Mouse (Mus musculus) small intestine, adult 2 months (tissue): ENCODE measurements at regions not wholly inside any gene's neighbourhood (a gene's known extent, or its start where the extent isn't known, plus 50 kb on each side); places are given as distances from the start of the nearest gene placed in this dataset.

Experiments
- H3K27ac ChIP-seq: fragments of 200-500 bp; 2 replicates; pipeline ENCODE4 v1.5.1; 2012; ENCODE audit warnings: low read depth, low read length, control low read depth, inconsistent platforms; ENCODE audit not compliant: insufficient read depth
- H3K27me3 ChIP-seq: fragments of 200-500 bp; 2 replicates; pipeline ENCODE4 v1.6.1; 2012; ENCODE audit warnings: mild to moderate bottlenecking, moderate library complexity, low read length, inconsistent platforms; ENCODE audit not compliant: control insufficient read depth, insufficient read depth
- H3K36me3 ChIP-seq: fragments of 200-500 bp; 2 replicates; pipeline ENCODE4 v1.6.1; 2012; ENCODE audit warnings: mild to moderate bottlenecking, low read length, control low read depth, inconsistent platforms; ENCODE audit not compliant: control insufficient read depth, insufficient read depth
- H3K4me1 ChIP-seq: fragments of 200-500 bp; 2 replicates; pipeline ENCODE4 v1.6.1; 2012; ENCODE audit warnings: low read length, inconsistent platforms, mixed read lengths; ENCODE audit not compliant: control insufficient read depth, insufficient read depth, insufficient read length
- H3K4me3 ChIP-seq: fragments of 200-500 bp; 2 replicates; pipeline ENCODE4 v1.5.1; 2012; ENCODE audit warnings: low read depth, mild to moderate bottlenecking, control low read depth, inconsistent platforms, low read length, moderate library complexity
- CTCF ChIP-seq: fragments of 200-500 bp; IDR thresholded peaks from 2 replicates; pipeline ENCODE4 v1.5.1; 2012; ENCODE audit warnings: low read depth, mild to moderate bottlenecking, control low read depth, inconsistent platforms, low read length, moderate library complexity, mixed read lengths; ENCODE audit not compliant: insufficient replicate concordance, insufficient read length; ENCODE audit errors: extremely low read depth
- POLR2A ChIP-seq: fragments of 200-500 bp; IDR thresholded peaks from 2 replicates; pipeline ENCODE4 v1.6.1; 2012; ENCODE audit warnings: low read depth, mild to moderate bottlenecking, control low read depth, inconsistent platforms, low read length, moderate library complexity
- WGBS: fragments of 180-500 bp; shearing (Covaris S2); methylation state at CpG from one replicate; pipeline ENCODE4 v1.1.7; 2018; 5-methylcytosine and 5-hydroxymethylcytosine counted together

DNA sequence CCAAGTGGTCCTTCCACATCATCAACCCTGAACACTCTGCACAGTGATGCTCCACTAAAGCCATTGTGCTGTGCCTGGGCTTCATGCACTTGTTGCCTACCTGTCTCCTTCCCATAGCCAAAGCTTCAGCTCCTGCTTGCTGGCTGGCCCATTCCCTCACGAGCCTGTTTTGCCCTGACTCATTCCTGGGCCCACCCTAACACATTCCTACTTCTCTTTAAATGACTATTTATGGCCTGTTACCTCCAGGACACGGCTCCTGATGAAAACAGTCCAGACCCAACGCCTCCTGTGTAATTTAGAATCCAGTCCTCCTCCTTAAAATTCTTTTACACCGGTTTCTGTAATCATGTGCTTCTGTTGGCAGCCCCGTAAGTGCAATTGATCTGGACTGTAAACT lies 175.1 kb upstream of the Tnp1 start:
- Histone ChIP-seq H3K27ac (no peak overlapping the region), H3K4me1 (no peaks in the 10 kb centered on the region), H3K36me3 (no peaks in the 10 kb centered on the region), H3K4me3 (no peak overlapping the region), H3K27me3 (no peaks in the 10 kb centered on the region)
- no peak for TF ChIP-seq CTCF
- TF ChIP-seq POLR2A = no peak
- WGBS = 59% methylated on average over 5 of the region's 5 CpGs

DNA sequence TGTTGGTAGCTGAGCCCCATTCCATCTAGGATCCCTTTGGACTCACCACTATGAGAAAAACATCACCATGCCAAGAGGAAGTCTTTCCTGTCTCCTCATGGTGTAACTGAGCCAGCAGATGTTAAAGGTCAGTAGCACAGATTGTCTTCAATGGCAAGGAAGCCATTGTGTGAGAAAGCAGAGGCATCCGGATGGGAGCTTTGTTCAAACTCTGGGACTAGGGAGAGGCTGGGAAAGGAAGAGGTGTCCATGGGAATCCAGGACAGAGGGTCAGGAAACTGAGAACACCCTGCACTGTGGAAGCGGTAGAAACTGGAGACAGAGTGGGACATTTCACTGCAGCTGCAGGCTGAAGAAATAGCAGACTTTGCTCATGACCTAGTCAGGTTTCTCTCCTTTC lies 173.1 kb upstream of the Tnp1 start:
- TF ChIP-seq CTCF (no peak), POLR2A (no peak)
- 74% methylated on average over 2 of the region's 2 CpGs for WGBS
- no peaks in the 10 kb centered on the region for H3K4me1 ChIP-seq
- H3K27me3 ChIP-seq = no peaks in the 10 kb centered on the region
- no peak overlapping the region for H3K27ac ChIP-seq
- H3K36me3 ChIP-seq = no peaks in the 10 kb centered on the region
- no peak overlapping the region for H3K4me3 ChIP-seq

DNA sequence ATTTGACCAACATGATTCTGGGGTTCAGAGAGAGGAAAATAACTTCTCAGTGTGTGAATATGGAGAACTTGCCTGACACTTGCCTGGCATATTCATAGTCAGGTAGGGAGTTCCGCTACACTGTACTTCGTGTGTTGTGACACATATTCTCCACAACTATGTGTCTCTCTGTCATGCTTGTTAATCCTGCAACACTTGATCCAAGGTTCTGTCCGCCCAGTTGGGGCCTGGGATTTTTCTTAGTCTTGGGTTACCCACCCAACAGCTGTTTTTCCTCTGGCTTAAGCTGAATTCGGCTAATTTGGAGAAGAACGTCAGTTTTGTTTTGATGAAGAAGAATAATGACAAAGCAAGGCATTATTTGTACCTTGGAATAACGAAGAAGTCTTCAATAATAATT lies 168.8 kb upstream of the Tnp1 start:
- 74% methylated on average over 6 of the region's 6 CpGs for WGBS
- H3K27ac ChIP-seq = no peak overlapping the region
- no peak overlapping the region for H3K4me3 ChIP-seq
- H3K36me3 ChIP-seq = no peaks in the 10 kb centered on the region
- TF ChIP-seq CTCF = no peak
- TF ChIP-seq POLR2A = no peak
- no peaks in the 10 kb centered on the region for H3K4me1 ChIP-seq
- H3K27me3 ChIP-seq = no peaks in the 10 kb centered on the region

DNA sequence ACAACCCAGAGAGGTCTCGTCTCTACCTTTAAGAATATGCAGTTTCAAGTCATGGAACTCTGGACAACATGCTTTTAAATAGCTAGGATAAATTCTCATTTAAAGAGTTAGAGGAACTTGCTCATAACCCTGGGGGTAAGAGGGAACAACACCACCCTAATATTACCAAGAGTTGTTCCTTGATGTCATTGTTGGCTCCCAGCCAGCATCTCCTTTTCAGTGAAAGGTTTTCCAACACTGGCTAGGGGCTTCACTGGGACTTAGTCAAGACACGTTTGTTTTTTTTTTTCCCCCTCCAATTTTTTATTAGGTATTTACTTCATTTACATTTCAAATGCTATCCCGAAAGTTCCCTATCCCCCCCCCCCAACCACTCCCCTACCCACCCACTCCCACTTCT lies 163.1 kb upstream of the Tnp1 start:
- no peaks in the 10 kb centered on the region for H3K27me3 ChIP-seq
- H3K4me1 ChIP-seq = no peaks in the 10 kb centered on the region
- H3K36me3 ChIP-seq = no peaks in the 10 kb centered on the region
- 80% methylated on average over 3 of the region's 3 CpGs for WGBS
- TF ChIP-seq POLR2A (no peak), CTCF (no peak)
- no peak overlapping the region for H3K4me3 ChIP-seq
- H3K27ac ChIP-seq = no peak overlapping the region

DNA sequence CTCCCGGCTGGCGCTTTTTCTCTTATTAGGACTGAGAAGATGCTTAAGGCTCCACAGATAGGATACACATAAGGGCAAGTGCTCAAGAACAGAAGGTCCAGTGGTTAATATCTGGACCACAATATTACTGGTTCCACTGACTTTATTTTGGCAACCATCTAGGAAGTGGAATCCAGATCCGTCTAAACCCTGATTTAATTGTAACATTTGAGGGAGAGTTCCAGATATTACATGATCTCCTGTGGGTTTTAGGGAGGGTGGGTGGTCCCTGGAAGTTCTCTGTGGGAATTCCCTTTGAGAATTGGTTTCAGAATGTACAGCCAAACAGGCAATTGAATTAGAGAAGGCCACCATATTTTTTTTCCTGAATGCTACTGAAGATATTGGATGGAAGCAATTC lies 161.4 kb upstream of the Tnp1 start:
- 89% methylated on average over 3 of the region's 3 CpGs for WGBS
- Histone ChIP-seq H3K4me1 (no peaks in the 10 kb centered on the region), H3K4me3 (no peak overlapping the region), H3K27me3 (no peaks in the 10 kb centered on the region), H3K36me3 (no peaks in the 10 kb centered on the region), H3K27ac (no peak overlapping the region)
- no peak for TF ChIP-seq POLR2A
- TF ChIP-seq CTCF = no peak

DNA sequence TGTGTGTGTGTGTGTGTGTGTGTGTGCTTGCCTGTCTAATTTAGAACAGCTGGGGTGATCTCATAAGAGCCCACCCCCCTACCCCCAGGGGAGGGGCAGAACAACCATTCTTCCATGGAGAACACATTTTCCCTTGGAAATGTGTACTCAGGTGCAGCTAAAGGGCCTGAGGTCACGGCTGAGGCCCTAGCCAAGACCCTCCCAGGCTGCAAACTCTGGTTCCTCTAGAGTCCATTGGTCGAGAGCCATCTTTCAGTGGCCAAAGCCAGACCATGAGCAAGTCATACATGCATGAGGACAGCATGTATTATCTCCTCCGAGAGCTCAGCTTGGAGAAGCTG lies 154.9 kb upstream of the Tnp1 start:
- Histone ChIP-seq H3K27ac (no peak overlapping the region), H3K27me3 (no peaks in the 10 kb centered on the region), H3K4me1 (no peaks in the 10 kb centered on the region), H3K4me3 (no peak overlapping the region), H3K36me3 (no peaks in the 10 kb centered on the region)
- 64% methylated on average over 3 of the region's 3 CpGs for whole genome bisulfite sequencing
- no peak for TF ChIP-seq CTCF
- TF ChIP-seq POLR2A = no peak

DNA sequence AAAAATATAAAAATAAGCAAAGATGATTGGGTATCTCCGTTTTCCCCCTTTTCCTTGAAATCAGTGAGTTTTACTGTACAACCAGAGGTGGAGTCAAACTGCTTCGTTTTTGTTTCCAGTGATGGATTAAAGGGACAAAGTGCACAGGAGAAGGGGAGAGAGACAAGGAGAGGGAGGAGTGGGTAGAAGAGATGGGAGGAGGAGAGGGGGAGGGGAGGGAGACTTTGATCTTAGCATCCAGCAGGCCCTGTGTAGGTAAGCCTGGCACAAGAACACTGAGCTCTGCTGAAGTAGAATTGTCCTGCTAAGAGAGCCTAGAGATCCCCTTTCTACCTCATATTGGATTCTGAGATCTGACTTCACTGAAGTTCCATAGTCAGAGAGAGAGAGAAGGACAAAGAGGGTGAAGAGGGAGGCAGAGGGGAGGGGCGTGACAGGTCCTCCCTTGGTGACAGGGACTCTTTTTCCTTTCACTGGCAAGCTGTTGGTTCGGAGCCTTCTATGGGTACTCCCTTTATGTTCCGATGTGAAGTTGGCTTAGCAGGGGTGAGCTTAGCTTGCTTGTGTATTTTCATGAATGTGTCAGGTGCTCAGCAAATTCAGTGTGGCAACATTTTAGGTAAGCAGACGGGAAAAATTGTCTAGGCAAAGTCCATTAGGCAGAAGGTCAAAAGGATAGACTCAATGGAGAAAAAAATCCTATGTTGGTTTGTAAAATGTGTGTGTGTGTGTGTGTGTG lies 154.4 kb upstream of the Tnp1 start:
- Histone ChIP-seq H3K4me3 (no peak overlapping the region), H3K36me3 (no peaks in the 10 kb centered on the region), H3K27me3 (no peaks in the 10 kb centered on the region), H3K4me1 (no peaks in the 10 kb centered on the region), H3K27ac (no peak overlapping the region)
- 66% methylated on average over 6 of the region's 6 CpGs for WGBS
- TF ChIP-seq CTCF = no peak

DNA sequence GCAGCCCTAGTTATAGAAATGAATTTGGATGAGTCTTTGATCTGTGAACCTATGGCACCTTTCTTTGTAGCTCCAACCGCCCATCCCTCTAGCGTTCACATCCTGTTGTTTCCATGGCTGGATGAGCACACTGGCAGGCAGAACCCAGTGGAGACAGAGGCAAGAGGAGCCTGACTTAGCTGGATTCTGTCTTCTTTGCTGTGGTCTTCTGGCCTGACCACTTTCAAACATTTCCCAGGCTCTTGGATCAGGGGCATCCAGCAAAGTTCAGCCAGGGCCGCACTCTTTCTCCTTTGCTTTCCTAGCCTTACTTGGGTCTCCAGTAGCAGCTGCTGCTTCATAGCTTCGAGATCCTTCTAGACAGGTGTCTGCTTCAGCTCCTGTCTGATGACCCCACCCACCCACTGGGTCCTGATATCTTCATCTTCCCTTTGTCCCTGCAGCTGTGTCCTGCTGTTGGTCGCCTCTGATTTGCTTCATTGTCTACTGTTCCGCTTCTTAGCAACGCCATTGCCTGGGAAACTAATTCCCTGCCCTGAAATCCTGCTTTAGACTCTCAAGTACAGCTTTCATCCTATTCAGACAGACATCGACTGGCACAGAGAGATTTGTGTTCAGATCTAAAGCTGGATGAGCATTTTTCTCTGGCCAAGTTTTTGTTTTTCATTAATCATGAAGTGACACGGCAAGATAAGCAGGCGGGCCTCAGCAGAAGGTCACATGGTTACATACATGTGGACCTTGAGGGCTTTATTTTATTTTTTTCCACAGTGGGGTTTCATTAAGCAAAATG lies 153.6 kb upstream of the Tnp1 start:
- Histone ChIP-seq H3K4me1 (no peaks in the 10 kb centered on the region), H3K27me3 (no peaks in the 10 kb centered on the region), H3K4me3 (no peak overlapping the region), H3K27ac (no peak overlapping the region), H3K36me3 (no peaks in the 10 kb centered on the region)
- 55% methylated on average over 10 of the region's 10 CpGs for WGBS
- no peak for TF ChIP-seq POLR2A
